9 mouse cellular contexts compared by ENCODE assay signal in the genomic region with DNA sequence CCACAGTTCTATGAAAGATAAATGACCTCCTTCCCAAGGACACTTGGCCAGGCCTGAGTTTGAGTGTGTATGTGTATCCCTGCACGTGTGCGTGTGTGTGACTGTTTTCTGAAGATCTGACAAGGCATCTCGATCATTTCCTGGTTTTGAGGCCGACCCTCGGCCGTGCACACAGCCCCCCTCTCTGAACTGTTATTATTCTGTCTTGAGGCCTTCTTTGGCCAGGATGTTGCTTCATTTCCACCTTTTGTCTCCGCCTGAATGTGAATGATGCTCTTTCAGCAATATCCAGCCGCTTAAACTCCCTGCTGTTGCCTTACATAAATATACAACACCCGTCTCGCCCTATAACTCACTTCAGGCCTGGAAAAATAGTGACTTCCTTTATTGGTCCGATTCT. TPM values are rescaled to one million over a fixed set of nuclear protein-coding genes. Genes with fewer than 3 reads are reported as not detected.
DNase-seq lines count a peak whose midpoint lies in the region; ATAC-seq and TF ChIP-seq lines count a peak whose summit lies in the region.
"Had no signal": no experiment of that assay in that cellular context is flagged by ENCODE, and none has a peak within 500 bp of the region (broad histone marks: within the 10 kb centered on the region; RNA-seq: fewer than 3 reads in every experiment).

No protein-coding gene starts in this region.

- no peak overlapping the region for H3K27ac ChIP-seq in intestine, embryonic 16.5 days (ENCODE audit: low read length)
- peak overlapping the region; percentile 85; the same call in 1 of the 2 replicates for H3K27ac ChIP-seq in lung, embryonic 14.5 days (ENCODE audit: low read depth)
- H3K27ac ChIP-seq in forebrain, postnatal 0 days (ENCODE audit: low read depth, low read length): no peak overlapping the region
- H3K27ac ChIP-seq in hindbrain, embryonic 11.5 days (ENCODE audit: low read depth, low read length): no peak overlapping the region

- intact Hi-C loops in left cerebral cortex, postnatal 4 days (cut with DNase I): no loop called here

- TF ChIP-seq CTCF in lung, embryonic 14.5 days (IDR thresholded peaks at IDR 0.05; ENCODE audit: low read depth): no peak
- TF ChIP-seq CTCF in forebrain, postnatal 0 days (IDR thresholded peaks at IDR 0.05; ENCODE audit: low read depth): no peak

- H3K9ac ChIP-seq in intestine, embryonic 16.5 days (ENCODE audit: low read depth, low read length): no peak overlapping the region
- H3K9ac ChIP-seq in lung, embryonic 14.5 days: no peak overlapping the region
- no peak overlapping the region for H3K9ac ChIP-seq in forebrain, postnatal 0 days
- no peak overlapping the region for H3K9ac ChIP-seq in hindbrain, embryonic 11.5 days (ENCODE audit: low read depth, low read length)

- H3K36me3 ChIP-seq in intestine, embryonic 16.5 days (ENCODE audit: control insufficient read depth, insufficient read depth, low read length): no peaks in the 10 kb centered on the region
- H3K36me3 ChIP-seq in lung, embryonic 14.5 days (ENCODE audit: insufficient read depth): no peaks in the 10 kb centered on the region
- H3K36me3 ChIP-seq in forebrain, postnatal 0 days (ENCODE audit: insufficient read depth): no peaks in the 10 kb centered on the region
- no peaks in the 10 kb centered on the region for H3K36me3 ChIP-seq in hindbrain, embryonic 11.5 days (ENCODE audit: control insufficient read depth, insufficient read depth, low read length)

- no peak overlapping the region for H3K4me3 ChIP-seq in intestine, embryonic 16.5 days (ENCODE audit: low read length)
- no peak overlapping the region for H3K4me3 ChIP-seq in lung, embryonic 14.5 days (ENCODE audit: low read depth, low read length)
- no peak overlapping the region for H3K4me3 ChIP-seq in forebrain, postnatal 0 days (ENCODE audit: low read depth, low read length)
- H3K4me3 ChIP-seq in hindbrain, embryonic 11.5 days (ENCODE audit: low read depth, low read length): no peak overlapping the region

- no peaks in the 10 kb centered on the region for H3K9me3 ChIP-seq in intestine, embryonic 16.5 days (ENCODE audit: control insufficient read depth, low read length)
- H3K9me3 ChIP-seq in lung, embryonic 14.5 days (ENCODE audit: low read depth, low read length): no peaks in the 10 kb centered on the region
- H3K9me3 ChIP-seq in forebrain, postnatal 0 days (ENCODE audit: low read length): no peaks in the 10 kb centered on the region
- no peaks in the 10 kb centered on the region for H3K9me3 ChIP-seq in hindbrain, embryonic 11.5 days (ENCODE audit: control insufficient read depth, low read length)

- no peaks in the 10 kb centered on the region for H3K4me1 ChIP-seq in intestine, embryonic 16.5 days (ENCODE audit: control insufficient read depth, insufficient read depth, low read length)
- peaks cover 13% of the 10 kb centered on the region; the same call in 1 of the 2 replicates for H3K4me1 ChIP-seq in lung, embryonic 14.5 days (ENCODE audit: insufficient read depth)
- no peaks in the 10 kb centered on the region for H3K4me1 ChIP-seq in forebrain, postnatal 0 days (ENCODE audit: insufficient read depth)
- H3K4me1 ChIP-seq in hindbrain, embryonic 11.5 days (replicated peaks; ENCODE audit: control insufficient read depth, insufficient read depth, low read length): no peaks in the 10 kb centered on the region

- peak; percentile 68 for DNase-seq in adrenal gland, adult 8-10 months
- DNase-seq in embryo, embryonic 11.5 days (ENCODE audit: low read depth, low spot score): peak; percentile 11
- peak; percentile 69 for DNase-seq in lung, embryonic 14.5 days
- DNase-seq in left cerebral cortex, postnatal 4 days: no peak
- no peak for DNase-seq in forebrain, postnatal 0 days
- no peak for DNase-seq in adipocyte (ENCODE audit: low spot score)
- DNase-seq in hindbrain, embryonic 11.5 days (ENCODE audit: low spot score): no peak

- peak; percentile 44 for ATAC-seq in intestine, embryonic 16.5 days
- ATAC-seq in lung, embryonic 14.5 days (ENCODE audit: insufficient read depth): peak; percentile 46
- ATAC-seq in forebrain, postnatal 0 days: no peak
- ATAC-seq in hindbrain, embryonic 11.5 days (ENCODE audit: low FRiP score): no peak

- no peak overlapping the region for H3K4me2 ChIP-seq in intestine, embryonic 16.5 days (ENCODE audit: low read depth, low read length)
- 0 out of 2 replicates have a peak overlapping the region, but pooled peaks have one; percentile 16 for H3K4me2 ChIP-seq in lung, embryonic 14.5 days
- H3K4me2 ChIP-seq in forebrain, postnatal 0 days (ENCODE audit: low read depth): no peak overlapping the region
- H3K4me2 ChIP-seq in hindbrain, embryonic 11.5 days (replicated peaks; ENCODE audit: low read depth, low read length): no peak overlapping the region

- no peaks in the 10 kb centered on the region for H3K27me3 ChIP-seq in intestine, embryonic 16.5 days (replicated peaks; ENCODE audit: control insufficient read depth, insufficient read depth, low read length)
- no peaks in the 10 kb centered on the region for H3K27me3 ChIP-seq in lung, embryonic 14.5 days (ENCODE audit: insufficient read depth, low read length)
- no peaks in the 10 kb centered on the region for H3K27me3 ChIP-seq in forebrain, postnatal 0 days (ENCODE audit: insufficient read depth, low read length)
- H3K27me3 ChIP-seq in hindbrain, embryonic 11.5 days (ENCODE audit: control insufficient read depth, insufficient read depth, low read length): no peaks in the 10 kb centered on the region

- 43% methylated on average over 11 of the region's 11 CpGs for WGBS in intestine, embryonic 16.5 days
- WGBS in lung, embryonic 14.5 days: 29% methylated on average over 11 of the region's 11 CpGs
- WGBS in forebrain, postnatal 0 days: 73% methylated on average over 11 of the region's 11 CpGs
- WGBS in hindbrain, embryonic 11.5 days: 55% methylated on average over 11 of the region's 11 CpGs

RNA-seq across cellular contexts. Expression of a gene that starts 39.9 kb away (rescaled TPM):
- not detected for total RNA-seq in adrenal gland, adult 8-10 months (2022)
- polyA plus RNA-seq in intestine, embryonic 16.5 days (2015; fragmentation: Nextera tagmentation; extraction: Ambion mirVana): not detected in 2 replicates
- not detected in 2 replicates for polyA plus RNA-seq in lung, embryonic 14.5 days (2014; fragmentation: Nextera tagmentation; extraction: Ambion mirVana)
- total RNA-seq in left cerebral cortex, postnatal 4 days (2021): not detected
- not detected in 2 replicates for total RNA-seq in forebrain, postnatal 0 days (2014; rRNA removed)
- not detected in 2 replicates for polyA plus RNA-seq in forebrain, postnatal 0 days (2015; fragmentation: Nextera tagmentation; extraction: Ambion mirVana)
- polyA plus RNA-seq in hindbrain, embryonic 11.5 days (2014; fragmentation: Nextera tagmentation; extraction: Ambion mirVana): not detected in 2 replicates
- total RNA-seq: common myeloid progenitor, adult 5-6 weeks had no signal

Comparison
In these comparisons a context has a peak if more than half of its experiments do, and no peak if none do; other contexts are left out.
1. DNase-seq: peak in adrenal gland, adult 8-10 months (single experiment), embryo, embryonic 11.5 days (single experiment) and lung, embryonic 14.5 days (single experiment); none in left cerebral cortex, postnatal 4 days (single experiment), forebrain, postnatal 0 days (single experiment), adipocyte (single experiment) and hindbrain, embryonic 11.5 days (single experiment).
2. ATAC-seq: peak in intestine, embryonic 16.5 days (single experiment) and lung, embryonic 14.5 days (single experiment); none in forebrain, postnatal 0 days (single experiment) and hindbrain, embryonic 11.5 days (single experiment).